Mouse (Mus musculus): ENCODE measurements around the gene Spsb3.

- TF ChIP-seq POLR2A (IDR thresholded peaks at IDR 0.05; ENCODE audit: insufficient read depth, low read depth, low read length), result no peak
- no peak for TF ChIP-seq CTCF (IDR thresholded peaks at IDR 0.05; ENCODE audit: insufficient read depth, low read depth, low read length)
Observed at GRCm38 (mm10) chr17:24929506-24929905, 43.1 kb downstream of the Spsb3 start.
